Mouse (Mus musculus): ENCODE results near the gene Olfr771. TPM values are rescaled to one million over a fixed set of nuclear protein-coding genes. Genes with fewer than 3 reads are reported as not detected.
"Not testable (repeated sequence)": the region's sequence is repeated elsewhere in the genome, so short reads cannot be mapped to it uniquely, and the experiment has no call there.

Olfr771 gene
- polyA plus RNA-seq (2015; fragmentation: Nextera tagmentation; extraction: Ambion mirVana): not detected in 2 replicates

DNA sequence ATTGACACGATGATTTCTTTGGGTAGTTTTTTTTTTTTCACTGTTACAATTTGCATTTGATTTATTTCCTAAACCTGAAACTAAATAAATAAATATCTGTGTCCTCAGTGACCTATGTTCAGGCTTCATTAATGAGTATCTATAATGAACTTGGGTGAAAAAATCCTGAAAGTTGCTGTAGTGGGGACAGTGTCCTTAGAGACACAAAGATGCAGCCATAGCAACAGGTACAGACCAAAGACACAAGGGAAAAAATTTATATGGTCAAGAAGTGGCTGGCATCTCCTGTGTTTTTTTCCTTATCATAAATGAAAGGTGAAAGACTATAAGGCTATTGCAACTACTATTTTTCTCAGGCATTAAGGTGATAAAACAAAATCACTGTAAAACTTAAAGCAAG, at the start of gene Olfr771:
Olfr771 (minus strand) TSS at position 101 of the 400 bp plus-strand sequence.
- no peaks in the 10 kb centered on the region for H3K4me1 ChIP-seq
- no peak within 1 kb of the TSS for H3K27ac ChIP-seq (replicated peaks)
- H3K4me3 ChIP-seq: no peak within 1 kb of the TSS
- H3K27me3 ChIP-seq (replicated peaks): no peaks in the 10 kb centered on the region
- 75% methylated on average over 1 of the region's 1 CpGs for WGBS
- no peak within 1 kb of the TSS for H3K9ac ChIP-seq
- H3K9me3 ChIP-seq: no peaks in the 10 kb centered on the region
- no peak for ATAC-seq (ENCODE audit: extremely low read depth, insufficient number of reproducible peaks, low FRiP score, low TSS enrichment)
- H3K4me2 ChIP-seq: no peak within 1 kb of the TSS
- no peaks in the 10 kb centered on the region for H3K36me3 ChIP-seq

DNA sequence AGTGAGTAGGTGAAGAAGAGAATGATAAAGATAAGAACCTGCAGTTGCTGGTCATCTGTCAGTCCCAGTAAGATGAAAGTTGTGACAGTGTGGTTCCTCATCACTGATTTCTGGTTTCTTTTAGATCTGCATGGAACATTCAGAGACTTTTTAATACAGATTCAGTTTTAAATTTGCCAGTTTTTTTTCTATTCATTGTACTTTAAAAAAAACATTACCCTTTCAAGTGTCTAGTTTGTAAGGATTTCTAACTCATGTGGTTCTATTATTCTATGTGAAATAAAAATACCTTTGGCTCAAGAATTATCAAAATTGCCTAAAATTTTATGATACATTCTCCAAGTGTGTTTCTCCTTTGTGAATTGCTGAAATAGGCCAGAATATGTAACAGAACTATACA, 22.8 kb upstream of the Olfr771 start, which contains the start of gene Olfr773:
Olfr773 (minus strand) TSS at position 101 of the 400 bp plus-strand sequence.
- not testable (repeated sequence) for H3K4me3 ChIP-seq; H3K9ac ChIP-seq; H3K4me1 ChIP-seq; H3K9me3 ChIP-seq; H3K27ac ChIP-seq (replicated peaks); H3K36me3 ChIP-seq; H3K27me3 ChIP-seq (replicated peaks); ATAC-seq (ENCODE audit: extremely low read depth, insufficient number of reproducible peaks, low FRiP score, low TSS enrichment); H3K4me2 ChIP-seq

DNA sequence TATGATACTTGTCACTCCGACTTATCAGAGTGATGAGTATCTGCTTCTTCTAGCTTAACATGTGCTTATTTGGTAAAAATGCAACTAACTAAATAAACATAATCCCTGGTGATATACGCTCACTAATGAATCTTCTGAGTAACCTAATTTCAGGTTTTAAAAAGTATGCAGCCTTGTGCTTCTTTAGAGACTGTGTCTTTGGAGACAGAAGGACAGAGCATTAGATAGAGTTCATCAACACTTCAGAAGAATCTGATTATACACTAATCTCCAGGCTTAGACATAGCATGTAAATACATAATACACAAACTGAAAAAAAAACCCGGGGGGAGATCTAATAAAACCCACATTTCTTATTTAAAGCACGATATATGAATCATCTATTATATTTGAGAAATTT, 13.3 kb upstream of the Olfr771 start, which contains the start of gene Olfr772:
Olfr772 (minus strand) TSS at position 101 of the 400 bp plus-strand sequence.
- H3K4me3 ChIP-seq; ATAC-seq (ENCODE audit: extremely low read depth, insufficient number of reproducible peaks, low FRiP score, low TSS enrichment); H3K4me1 ChIP-seq; H3K27ac ChIP-seq (replicated peaks); H3K4me2 ChIP-seq; H3K36me3 ChIP-seq; H3K27me3 ChIP-seq (replicated peaks); H3K9ac ChIP-seq; H3K9me3 ChIP-seq: not testable (repeated sequence)
- WGBS: 82% methylated on average over 4 of the region's 4 CpGs

DNA sequence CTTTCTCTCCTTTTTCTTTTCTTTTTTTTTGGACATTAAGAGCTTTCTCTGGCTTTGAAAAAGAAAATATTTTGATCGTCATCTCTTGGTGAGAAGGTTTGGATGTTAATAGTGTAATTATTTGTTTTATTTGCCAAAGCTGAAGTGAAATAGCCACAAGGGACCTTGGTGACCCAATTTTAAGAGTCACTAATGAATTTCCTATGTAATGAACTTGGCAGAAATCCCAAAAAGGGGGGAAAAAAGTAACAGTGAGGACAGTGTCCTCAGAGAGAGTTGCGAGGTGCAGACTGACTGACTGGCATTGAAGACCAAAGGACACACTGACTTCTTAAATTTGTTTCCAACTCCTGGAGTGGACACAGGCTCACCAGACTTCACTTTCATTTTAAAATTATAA, 25.7 kb downstream of the Olfr771 start, which contains the start of gene Olfr770:
Olfr770 (minus strand) TSS at position 101 of the 400 bp plus-strand sequence.
- Histone ChIP-seq H3K27me3 (replicated peaks) (no peaks in the 10 kb centered on the region), H3K4me1 (no peaks in the 10 kb centered on the region), H3K9me3 (no peaks in the 10 kb centered on the region), H3K27ac (replicated peaks) (no peak within 1 kb of the TSS), H3K4me3 (no peak within 1 kb of the TSS), H3K36me3 (no peaks in the 10 kb centered on the region), H3K4me2 (no peak within 1 kb of the TSS), H3K9ac (no peak within 1 kb of the TSS)
- WGBS: 84% methylated on average over 2 of the region's 2 CpGs
- no peak for ATAC-seq (ENCODE audit: extremely low read depth, insufficient number of reproducible peaks, low FRiP score, low TSS enrichment)

DNA sequence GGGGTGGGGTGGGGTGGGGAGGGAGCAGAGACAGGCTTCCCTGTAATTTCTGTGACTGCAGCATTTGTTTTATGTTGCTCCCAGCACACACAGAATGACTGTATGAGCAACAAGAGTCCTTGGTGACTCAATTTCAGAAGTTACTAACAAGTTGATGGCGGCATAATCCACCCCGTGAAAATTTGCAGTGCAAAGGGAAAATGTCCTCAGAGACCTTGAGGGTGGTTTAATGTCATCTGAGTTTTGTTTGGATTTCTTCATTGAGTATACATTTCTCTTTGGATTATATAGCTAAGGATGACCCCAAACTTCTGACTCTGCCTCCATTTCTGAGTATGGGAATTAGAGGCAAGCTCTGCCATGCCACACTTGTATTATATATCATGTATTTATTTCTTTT, 46.8 kb downstream of the Olfr771 start, which contains the start of gene Olfr769:
Olfr769 (minus strand) TSS at position 101 of the 400 bp plus-strand sequence.
- Histone ChIP-seq H3K9ac (no peak within 1 kb of the TSS), H3K9me3 (peaks cover 3% of the 10 kb centered on the region; the same call in 1 of the 2 replicates), H3K27ac (replicated peaks) (no peak within 1 kb of the TSS), H3K36me3 (no peaks in the 10 kb centered on the region), H3K4me3 (no peak within 1 kb of the TSS), H3K4me1 (no peaks in the 10 kb centered on the region), H3K27me3 (replicated peaks) (no peaks in the 10 kb centered on the region), H3K4me2 (no peak within 1 kb of the TSS)
- WGBS: 76% methylated on average over 2 of the region's 2 CpGs
- no peak for ATAC-seq (ENCODE audit: extremely low read depth, insufficient number of reproducible peaks, low FRiP score, low TSS enrichment)

DNA sequence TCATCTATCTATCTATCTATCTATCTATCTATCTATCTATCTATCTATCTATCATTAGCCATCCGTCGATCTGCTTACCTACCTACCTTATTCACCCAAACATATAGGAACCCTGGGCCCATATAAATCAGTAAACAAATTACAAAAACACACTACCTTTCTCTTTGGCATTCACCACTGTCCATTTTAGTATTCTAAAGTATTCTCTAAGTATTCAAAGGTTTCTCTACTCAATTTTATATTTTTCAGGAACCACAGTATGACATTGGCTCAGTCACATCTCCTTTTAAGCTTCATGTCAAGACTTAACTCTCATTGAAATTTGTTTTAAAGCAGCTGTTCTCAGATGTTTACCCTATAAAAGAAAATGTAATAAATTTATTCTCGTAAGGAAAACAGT, 49.4 kb downstream of the Olfr771 start:
- peaks cover 13% of the 10 kb centered on the region for H3K9me3 ChIP-seq
- H3K9ac ChIP-seq: no peak overlapping the region
- no peak for ATAC-seq (ENCODE audit: extremely low read depth, insufficient number of reproducible peaks, low FRiP score, low TSS enrichment)
- no peaks in the 10 kb centered on the region for H3K4me1 ChIP-seq
- no peak overlapping the region for H3K27ac ChIP-seq (replicated peaks)
- no peaks in the 10 kb centered on the region for H3K36me3 ChIP-seq
- WGBS: 93% methylated on average over 3 of the region's 3 CpGs
- H3K27me3 ChIP-seq (replicated peaks): no peaks in the 10 kb centered on the region
- H3K4me3 ChIP-seq: no peak overlapping the region
- no peak overlapping the region for H3K4me2 ChIP-seq

Other genes with a start within 250 kb of the Olfr771 start
- gene Rdh5, start 241.9 kb downstream of the Olfr771 start, polyA plus RNA-seq (2015; fragmentation: Nextera tagmentation; extraction: Ambion mirVana): 8.9 and 10.3 TPM in 2 replicates
- 199 and 223 TPM in 2 replicates for gene Bloc1s1, start 240.7 kb downstream of the Olfr771 start, polyA plus RNA-seq (2015; fragmentation: Nextera tagmentation; extraction: Ambion mirVana)
- gene Itga7, start 230.9 kb downstream of the Olfr771 start, polyA plus RNA-seq (2015; fragmentation: Nextera tagmentation; extraction: Ambion mirVana): 2.4 and 2.9 TPM in 2 replicates
- gene Mettl7b, start 203.8 kb downstream of the Olfr771 start, polyA plus RNA-seq (2015; fragmentation: Nextera tagmentation; extraction: Ambion mirVana): 0.15 TPM in 1 of 2 replicates, not detected in the other
- not detected in 2 replicates for gene Olfr9, start 175.3 kb downstream of the Olfr771 start, polyA plus RNA-seq (2015; fragmentation: Nextera tagmentation; extraction: Ambion mirVana)
- not detected in 2 replicates for gene Olfr763, start 154.0 kb downstream of the Olfr771 start, polyA plus RNA-seq (2015; fragmentation: Nextera tagmentation; extraction: Ambion mirVana)
- not detected in 2 replicates for gene Olfr764-ps1, start 124.9 kb downstream of the Olfr771 start, polyA plus RNA-seq (2015; fragmentation: Nextera tagmentation; extraction: Ambion mirVana)
- gene Olfr765, start 114.8 kb downstream of the Olfr771 start, polyA plus RNA-seq (2015; fragmentation: Nextera tagmentation; extraction: Ambion mirVana): not detected in 2 replicates
- not detected in 2 replicates for gene Olfr766-ps1, start 95.8 kb downstream of the Olfr771 start, polyA plus RNA-seq (2015; fragmentation: Nextera tagmentation; extraction: Ambion mirVana)
- not detected in 2 replicates for gene Olfr767, start 81.8 kb downstream of the Olfr771 start, polyA plus RNA-seq (2015; fragmentation: Nextera tagmentation; extraction: Ambion mirVana)
- gene Olfr768, start 65.4 kb downstream of the Olfr771 start, polyA plus RNA-seq (2015; fragmentation: Nextera tagmentation; extraction: Ambion mirVana): not detected in 2 replicates
- 0.13 TPM in 1 of 2 replicates, not detected in the other for gene Olfr769, start 46.9 kb downstream of the Olfr771 start, polyA plus RNA-seq (2015; fragmentation: Nextera tagmentation; extraction: Ambion mirVana)
- gene Olfr770, start 25.8 kb downstream of the Olfr771 start, polyA plus RNA-seq (2015; fragmentation: Nextera tagmentation; extraction: Ambion mirVana): not detected in 2 replicates
- gene Olfr772, start 13.2 kb upstream of the Olfr771 start, polyA plus RNA-seq (2015; fragmentation: Nextera tagmentation; extraction: Ambion mirVana): not detected in 2 replicates
- not detected in 2 replicates for gene Olfr773, start 22.7 kb upstream of the Olfr771 start, polyA plus RNA-seq (2015; fragmentation: Nextera tagmentation; extraction: Ambion mirVana)
- gene Olfr774, start 71.5 kb upstream of the Olfr771 start, polyA plus RNA-seq (2015; fragmentation: Nextera tagmentation; extraction: Ambion mirVana): not detected in 2 replicates
- not detected in 2 replicates for gene Olfr775, start 83.7 kb upstream of the Olfr771 start, polyA plus RNA-seq (2015; fragmentation: Nextera tagmentation; extraction: Ambion mirVana)
- not detected in 2 replicates for gene Olfr776, start 94.4 kb upstream of the Olfr771 start, polyA plus RNA-seq (2015; fragmentation: Nextera tagmentation; extraction: Ambion mirVana)
- gene Olfr777, start 106.7 kb upstream of the Olfr771 start, polyA plus RNA-seq (2015; fragmentation: Nextera tagmentation; extraction: Ambion mirVana): not detected in 2 replicates
- gene Olfr780, start 153.4 kb upstream of the Olfr771 start, polyA plus RNA-seq (2015; fragmentation: Nextera tagmentation; extraction: Ambion mirVana): not detected in 2 replicates
- gene Olfr781, start 164.1 kb upstream of the Olfr771 start, polyA plus RNA-seq (2015; fragmentation: Nextera tagmentation; extraction: Ambion mirVana): not detected in 2 replicates
- gene Olfr782, start 184.1 kb upstream of the Olfr771 start, polyA plus RNA-seq (2015; fragmentation: Nextera tagmentation; extraction: Ambion mirVana): not detected in 2 replicates
- 0.07 TPM in 1 of 2 replicates, not detected in the other for gene Olfr784, start 219.3 kb upstream of the Olfr771 start, polyA plus RNA-seq (2015; fragmentation: Nextera tagmentation; extraction: Ambion mirVana)
- gene Olfr785, start 240.7 kb upstream of the Olfr771 start, polyA plus RNA-seq (2015; fragmentation: Nextera tagmentation; extraction: Ambion mirVana): not detected in 2 replicates

All from heart, embryonic 13.5 days (tissue).